Comparison of ENCODE assay signal across 20 mouse cellular contexts in the genomic region with DNA sequence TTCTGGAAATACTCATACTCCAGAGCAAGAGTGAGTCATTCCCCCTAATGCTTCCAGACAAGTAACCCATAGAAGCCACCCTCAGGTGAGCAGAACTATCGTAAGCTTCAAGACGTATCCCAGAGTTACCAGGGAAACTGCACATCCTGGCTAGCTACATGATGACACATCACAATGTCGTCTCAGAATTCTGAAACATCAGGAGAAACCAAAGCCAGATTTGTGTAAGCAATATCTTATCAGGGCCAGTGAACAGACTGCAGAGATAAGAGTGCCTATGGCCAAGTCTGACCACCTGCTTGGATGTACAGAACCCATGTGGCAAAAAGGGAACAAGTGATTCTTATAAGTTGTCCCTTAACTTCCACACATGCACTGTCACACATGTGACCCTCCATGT.
"Had no signal": no experiment of that assay in that cellular context is flagged by ENCODE, and none has a peak within 500 bp of the region (broad histone marks: within the 10 kb centered on the region; RNA-seq: fewer than 3 reads in every experiment).

No protein-coding gene starts in this region.

- H3K27me3 ChIP-seq: midbrain, embryonic 12.5 days; neural tube, embryonic 13.5 days; neural tube, embryonic 15.5 days had no signal

- H3K9ac ChIP-seq: lung, embryonic 14.5 days; midbrain, embryonic 12.5 days; neural tube, embryonic 13.5 days; neural tube, embryonic 15.5 days had no signal

- H3K4me3 ChIP-seq: megakaryocyte, embryonic 14.5 days; midbrain, embryonic 10.5 days; midbrain, embryonic 12.5 days; myocyte; neural tube, embryonic 13.5 days; neural tube, embryonic 15.5 days had no signal

- ATAC-seq: midbrain, embryonic 16.5 days had no signal

- DNase-seq: lung, adult 18-20 months; lung, embryonic 14.5 days; lung, postnatal 10 days; midbrain, embryonic 14.5 days; retina, postnatal 1 day; right cerebral cortex, adult 18-20 months; right cerebral cortex, postnatal 25 days; right cerebral cortex, postnatal 4 days; spleen, adult 18-20 months; thymus, adult 18-20 months; thymus, postnatal 14 days; thymus, postnatal 36 days had no signal

- H3K27ac ChIP-seq: macrophage; midbrain, embryonic 10.5 days; midbrain, embryonic 12.5 days; neural tube, embryonic 13.5 days; neural tube, embryonic 15.5 days had no signal

- H3K4me1 ChIP-seq: midbrain, embryonic 12.5 days had no signal

- H3K36me3 ChIP-seq: midbrain, embryonic 10.5 days; midbrain, embryonic 12.5 days; neural tube, embryonic 13.5 days; neural tube, embryonic 15.5 days had no signal

- H3K9me3 ChIP-seq: megakaryocyte, embryonic 14.5 days; midbrain, embryonic 10.5 days; midbrain, embryonic 12.5 days; neural tube, embryonic 13.5 days; neural tube, embryonic 15.5 days had no signal

- H3K4me2 ChIP-seq: lung, embryonic 14.5 days; midbrain, embryonic 12.5 days; neural tube, embryonic 13.5 days; neural tube, embryonic 15.5 days had no signal
